Mouse (Mus musculus) liver, embryonic 16.5 days (tissue): Measurements from ENCODE around the gene Wee1. TPM values are rescaled to one million over a fixed set of nuclear protein-coding genes. Genes with fewer than 3 reads are reported as not detected.

Experiments
- polyA plus RNA-seq: library from polyadenylated mRNA; unstranded; fragments of >200 nt; fragmentation: Nextera tagmentation; extraction: Ambion mirVana; gene quantifications from 2 replicates; pipeline ENCODE4 v1.2.1, GENCODE M21; 2015

Gene Wee1
- polyA plus RNA-seq, 1 experiment from 2014 or later = 6.6 TPM

Other genes starting within 250 kb of the Wee1 start
- gene Dennd5a, start 161.6 kb upstream of the Wee1 start, polyA plus RNA-seq = 5.9 and 7.0 TPM in 2 replicates
- 25.0 and 26.4 TPM in 2 replicates for gene Tmem41b, start 135.1 kb upstream of the Wee1 start, polyA plus RNA-seq
- 18.8 and 21.2 TPM in 2 replicates for gene Ipo7, start 103.8 kb upstream of the Wee1 start, polyA plus RNA-seq
- 9.4 and 10.3 TPM in 2 replicates for gene Zfp143, start 60.8 kb upstream of the Wee1 start, polyA plus RNA-seq
- gene Swap70, start 99.7 kb downstream of the Wee1 start, polyA plus RNA-seq = 7.4 and 8.7 TPM in 2 replicates